Mouse (Mus musculus) c-Kit-positive CD71-positive TER-119-negative erythroid progenitor cells, embryonic 14.5 days (primary cell): ENCODE results near the gene Thsd7a.
A peak's percentile ranks its signal among the peaks of the same experiment; 100 is the strongest.

Source experiments
- DNase-seq: peaks from one replicate; pipeline ENCODE4 v3.0.0-alpha.2; 2013; ENCODE audit warnings: low read depth

The Thsd7a gene

GRCm38 (mm10) chr6:12748787-12749530, at the start of gene Thsd7a:
TSS of gene Thsd7a (minus strand) at chr6:12749410.
- DNase-seq, result no peak

- DNase-seq, result no peak
Measured at GRCm38 (mm10) chr6:12787129-12787528, 37.9 kb upstream of the Thsd7a start.

DNA sequence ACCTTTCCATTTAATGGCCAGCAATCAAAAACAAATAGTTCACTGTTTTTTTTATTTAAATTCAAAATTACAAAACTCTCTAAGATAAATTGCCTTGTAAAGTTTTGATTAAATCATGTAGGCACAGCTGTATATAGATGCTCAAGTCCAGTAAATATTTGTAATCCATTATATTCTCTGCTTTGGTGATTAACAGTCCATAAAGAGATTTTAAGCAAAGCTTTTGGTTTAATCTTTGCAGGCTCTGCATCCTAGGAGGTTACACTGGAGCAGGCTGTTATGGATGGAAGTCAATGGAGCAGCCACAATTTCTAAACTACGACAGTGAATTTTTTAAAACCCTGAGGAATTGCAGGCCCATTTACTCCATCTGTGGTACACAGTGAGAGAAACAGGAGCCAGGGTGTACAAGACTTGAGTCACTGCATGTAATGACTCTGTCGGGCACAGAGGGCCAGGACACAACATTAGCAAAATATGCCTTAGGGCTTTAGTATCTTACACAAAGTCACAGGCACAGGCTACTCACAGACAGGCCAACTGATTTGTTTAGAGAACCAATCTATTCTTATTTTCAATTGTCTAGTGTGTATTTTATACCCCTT, 37.3 kb upstream of the Thsd7a start:
- no peak for DNase-seq

DNA sequence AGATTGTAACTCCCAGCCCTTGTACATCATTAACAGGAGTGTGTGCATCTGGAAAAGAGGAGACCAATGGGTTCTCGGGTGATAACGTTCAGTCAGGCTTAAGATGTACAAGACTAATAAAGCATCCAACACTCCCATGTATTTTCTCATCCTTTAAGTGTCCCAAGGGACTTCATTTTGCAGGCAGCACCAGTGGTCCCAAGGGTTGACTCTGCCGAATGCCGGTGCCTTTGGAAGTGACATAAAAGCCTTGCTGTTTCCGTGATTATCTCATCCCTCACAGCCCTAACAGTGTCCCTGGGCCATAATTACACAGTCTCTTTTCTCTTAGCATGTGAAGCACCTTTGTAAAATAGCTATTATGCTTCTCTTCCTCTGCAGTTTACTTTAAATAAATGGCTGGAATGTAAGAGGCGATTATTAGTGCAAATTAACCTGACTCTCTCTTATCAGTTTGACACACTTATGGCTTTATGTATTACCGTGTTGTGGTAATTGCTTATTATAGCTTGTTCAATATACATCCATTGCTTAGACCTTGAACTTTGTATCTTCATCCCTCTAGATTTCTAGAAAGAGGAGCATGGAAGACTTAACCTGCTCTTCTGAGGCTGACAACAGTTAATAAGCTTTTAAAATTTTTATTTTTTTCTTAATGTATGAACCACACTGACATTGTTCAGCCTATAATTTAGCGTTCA, 35.9 kb upstream of the Thsd7a start:
- DNase-seq, result no peak

- no peak for DNase-seq
Measured at GRCm38 (mm10) chr6:12772799-12773198, 23.6 kb upstream of the Thsd7a start.

DNA sequence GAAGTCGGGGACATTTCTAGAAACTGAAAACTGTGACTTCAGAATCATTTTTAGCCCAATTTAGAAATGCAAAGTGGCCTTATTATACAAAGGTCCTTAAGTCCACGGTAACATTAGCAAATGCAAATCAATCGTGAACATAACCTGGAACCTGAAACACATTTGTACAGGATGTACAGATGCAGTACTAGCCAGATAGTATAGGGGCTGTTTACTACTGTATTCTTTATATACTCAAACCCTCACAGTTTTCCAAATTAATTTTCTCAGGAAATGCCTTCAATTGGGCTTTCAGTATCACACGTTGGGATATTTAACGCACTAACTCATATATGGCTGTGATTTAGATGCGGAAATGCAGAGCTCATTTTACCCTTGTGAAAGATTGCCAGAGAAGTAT, 16.0 kb upstream of the Thsd7a start:
- DNase-seq, result no peak

- no peak for DNase-seq
Measured at GRCm38 (mm10) chr6:12764606-12765005, 15.4 kb upstream of the Thsd7a start.

- no peak for DNase-seq
Measured at GRCm38 (mm10) chr6:12763816-12764215, 14.6 kb upstream of the Thsd7a start.

DNA sequence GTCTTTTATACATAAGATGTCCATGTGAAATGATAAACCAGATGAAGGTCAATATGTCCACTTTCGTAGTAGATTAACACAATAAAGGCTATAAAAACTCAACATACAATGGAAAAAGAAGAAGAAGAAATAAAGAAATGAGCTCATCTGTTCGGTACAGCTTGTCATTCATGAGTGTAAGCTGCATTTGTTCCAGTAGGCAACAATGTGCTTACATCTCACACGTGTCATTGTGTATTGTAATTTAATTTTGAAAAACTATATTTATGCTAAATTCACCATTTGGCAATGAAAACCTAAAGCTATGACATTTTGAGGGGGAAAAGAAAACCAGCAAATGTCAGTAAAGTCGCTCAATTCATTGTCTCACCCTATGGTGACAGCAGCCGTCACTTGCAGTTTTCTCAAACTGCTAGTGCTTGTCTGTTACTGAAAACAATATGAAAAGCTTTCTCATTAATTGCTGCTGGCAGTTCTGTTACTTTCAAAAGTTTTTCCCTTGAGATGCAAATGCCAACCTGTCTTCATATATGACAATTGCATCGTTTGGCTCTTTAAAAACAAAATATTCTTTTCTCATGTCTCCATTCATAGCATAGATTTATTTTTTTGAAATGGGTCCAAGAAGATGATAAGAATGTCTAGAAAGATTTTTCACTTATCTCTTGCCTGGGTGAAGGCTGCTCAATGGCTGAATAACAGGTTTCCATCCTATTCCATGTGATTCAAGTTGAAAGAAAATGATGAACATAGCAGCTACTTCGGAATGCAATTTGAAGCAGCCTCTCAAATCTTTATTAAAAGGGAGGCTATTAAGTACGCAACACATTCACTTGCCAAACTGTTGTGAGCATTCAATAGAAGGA, 10.4 kb upstream of the Thsd7a start:
- no peak for DNase-seq

DNA sequence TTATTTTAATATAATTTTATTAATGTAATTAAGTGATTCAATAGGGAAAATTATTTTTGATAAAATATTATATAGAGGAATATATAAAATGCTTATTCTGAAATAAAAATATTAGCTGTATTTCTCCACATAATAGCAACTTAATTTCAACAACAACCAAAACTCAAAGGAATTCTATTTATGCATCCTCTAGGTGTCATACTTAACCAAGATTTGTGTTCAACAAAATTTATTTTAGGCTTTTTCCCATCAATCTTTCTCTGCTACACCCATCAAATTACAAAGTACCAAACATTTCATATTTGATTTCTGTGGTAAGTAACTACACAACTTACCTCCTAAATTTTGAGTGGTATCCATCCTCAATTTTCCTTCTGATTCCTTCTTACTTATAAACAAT, 3.1 kb upstream of the Thsd7a start:
- DNase-seq, result no peak

- DNase-seq, result no peak
Measured at GRCm38 (mm10) chr6:12750441-12750840, 1.2 kb upstream of the Thsd7a start.

DNA sequence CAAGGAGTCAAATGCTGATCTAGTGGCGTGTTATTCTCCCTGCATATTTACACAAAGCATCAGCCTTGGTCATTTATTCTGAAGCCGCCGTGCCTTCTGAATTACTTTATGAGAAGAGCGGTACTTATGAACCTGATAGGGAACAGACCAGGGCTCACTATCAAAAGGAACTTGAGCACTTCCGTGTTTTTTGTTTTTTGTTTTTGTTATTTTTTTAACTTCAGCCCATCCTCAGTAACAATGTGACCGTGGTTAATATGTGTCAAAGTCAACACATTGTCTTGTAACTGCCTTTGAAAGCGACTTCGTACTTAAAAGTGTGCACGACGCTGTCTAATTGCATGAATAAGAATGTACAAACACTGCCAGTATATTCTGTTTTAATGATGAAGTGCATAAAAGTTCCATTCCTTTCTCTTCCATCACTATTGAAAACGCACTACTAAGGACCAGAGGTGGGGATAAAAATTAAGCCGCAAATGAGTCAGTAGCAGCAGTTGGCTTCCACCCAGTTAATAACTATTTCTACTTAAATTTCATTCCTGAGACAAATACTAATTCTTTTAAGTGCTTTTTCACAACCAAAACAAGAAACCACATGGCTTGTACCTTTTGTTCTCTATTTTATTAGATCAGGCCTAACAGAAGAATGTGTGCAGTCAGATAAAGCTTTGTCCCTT, 461 bp upstream of the Thsd7a start:
- DNase-seq, result no peak

DNA sequence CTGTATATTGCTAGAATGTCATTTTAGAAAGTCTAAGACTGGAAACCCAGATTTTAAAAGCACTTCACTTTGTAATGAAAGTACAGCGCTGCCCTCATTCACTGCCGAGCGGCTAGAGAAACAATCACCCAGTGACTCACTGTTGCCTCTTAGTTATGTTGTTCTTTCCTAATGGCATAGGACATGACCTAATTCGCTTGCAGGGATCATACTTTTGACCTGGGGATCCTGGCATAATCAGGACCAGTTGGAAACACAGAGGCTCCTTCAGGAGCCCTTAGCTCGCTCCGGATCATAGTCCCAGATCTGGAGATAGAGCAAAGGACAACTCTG, 790 bp downstream of the Thsd7a start:
- no peak for DNase-seq

DNA sequence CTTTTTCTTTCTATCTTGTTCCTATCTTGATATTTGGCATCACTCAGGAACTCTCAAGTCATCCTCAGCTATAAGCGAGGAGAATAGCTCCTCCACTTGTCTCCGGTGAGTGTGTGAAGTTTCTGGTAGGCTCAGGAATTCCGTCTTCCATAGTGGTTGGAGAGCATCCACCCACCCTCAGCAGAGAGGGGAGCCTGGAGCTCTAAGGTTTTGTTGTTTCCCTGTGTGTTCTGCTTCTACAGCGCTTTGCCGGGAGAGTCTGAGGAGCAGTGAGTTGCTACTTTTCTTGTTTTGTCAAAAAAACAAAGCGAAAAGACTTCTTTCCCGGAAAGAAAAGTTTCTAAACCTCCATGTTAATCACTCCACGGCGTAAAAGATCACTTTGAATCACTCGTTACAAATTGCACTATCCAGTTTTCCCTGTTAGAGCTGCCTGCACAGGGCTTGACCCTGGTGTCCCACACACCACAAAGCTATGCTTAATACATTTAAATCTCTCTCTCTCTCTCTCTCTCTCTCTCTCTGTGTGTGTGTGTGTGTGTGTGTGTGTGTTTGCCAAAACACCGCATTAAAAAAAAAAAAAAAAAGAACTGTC, 1.3 kb downstream of the Thsd7a start:
- DNase-seq, result no peak

- no peak for DNase-seq
Measured at GRCm38 (mm10) chr6:12742791-12743190, 6.4 kb downstream of the Thsd7a start.

- DNase-seq, result no peak
Measured at GRCm38 (mm10) chr6:12733924-12734323, 15.3 kb downstream of the Thsd7a start.

DNA sequence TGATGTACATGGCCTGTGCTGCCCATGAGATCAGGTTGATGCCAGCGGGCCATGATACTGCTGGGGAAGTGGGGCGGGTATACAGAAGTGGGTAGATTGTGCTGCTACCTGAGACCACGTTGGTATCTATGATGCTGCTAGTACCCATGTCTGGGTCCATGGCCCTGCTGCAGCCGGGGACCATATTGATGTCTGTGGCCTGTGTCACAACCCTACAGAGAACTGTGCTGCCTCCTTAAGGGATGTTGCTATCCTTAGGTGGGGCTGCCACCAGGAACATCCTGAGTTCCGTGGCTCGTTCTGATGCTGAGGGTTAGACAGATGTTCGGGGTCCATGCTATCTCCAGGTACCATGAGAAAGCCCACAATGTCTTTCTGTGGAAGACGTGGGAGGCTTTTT, 33.1 kb downstream of the Thsd7a start:
- no peak for DNase-seq

DNA sequence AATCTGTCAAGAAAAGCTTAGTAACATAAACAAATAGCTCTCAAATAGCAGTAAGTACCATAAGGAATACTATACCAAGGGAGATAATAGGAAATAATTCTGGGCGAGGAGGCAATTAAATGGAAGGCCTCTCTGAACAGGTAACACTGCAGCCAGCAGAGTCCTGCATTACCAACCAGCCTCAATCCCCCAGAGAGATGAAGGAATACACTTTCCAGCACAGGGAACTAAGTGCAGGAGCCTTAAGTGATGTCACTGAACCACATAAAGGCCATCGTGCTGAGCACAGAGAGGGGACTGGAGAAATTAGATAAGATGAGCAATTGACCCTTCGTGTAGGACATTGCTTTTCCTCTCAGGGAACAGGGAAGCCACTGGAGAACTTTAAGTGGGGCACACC, 36.6 kb downstream of the Thsd7a start:
- no peak for DNase-seq

- DNase-seq, result peak; percentile 3
Measured at GRCm38 (mm10) chr6:12702925-12703324, 46.3 kb downstream of the Thsd7a start.

DNA sequence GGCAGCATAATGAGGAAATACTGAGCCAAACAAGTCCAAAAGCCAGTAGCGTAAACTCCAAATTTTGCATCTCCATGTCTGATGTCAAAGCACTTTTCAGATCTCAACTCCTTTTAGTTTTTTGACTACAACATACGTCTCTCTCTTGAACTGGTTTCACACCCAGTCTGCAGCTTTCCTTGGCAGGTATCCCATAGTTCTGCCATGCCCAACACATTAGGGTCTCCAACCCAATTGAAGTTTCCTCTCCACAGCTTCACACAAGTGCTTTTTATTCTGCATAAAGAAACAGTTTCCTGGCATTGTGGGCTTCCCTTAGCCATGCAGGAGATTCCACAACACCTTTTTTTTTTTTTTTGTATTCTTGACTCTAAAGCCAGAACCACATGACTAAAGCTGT, 50.1 kb downstream of the Thsd7a start:
- DNase-seq, result no peak

GRCm38 (mm10) chr6:12693689-12694088, 55.5 kb downstream of the Thsd7a start:
- no peak for DNase-seq

GRCm38 (mm10) chr6:12693239-12693638, 56.0 kb downstream of the Thsd7a start:
- no peak for DNase-seq
